Mouse (Mus musculus) colon, adult 2 months (tissue): ENCODE data around the gene Pak7. TPM values are rescaled to one million over a fixed set of nuclear protein-coding genes. Genes with fewer than 3 reads are reported as not detected.

Experiments used
- polyA plus RNA-seq: library from polyadenylated mRNA; depleted of rRNA; stranded (reverse); fragments of >200 nt; gene quantifications from 2 replicates; pipeline ENCODE4 v1.2.3, GENCODE M21; 2012; rRNA removed

The Pak7 gene
- polyA plus RNA-seq, result 0.02 TPM in 1 of 2 replicates, not detected in the other

GRCm38 (mm10) chr2:136387181-136388131 lies at the start of gene Pak7:
Gene Pak7 (minus strand): TSS chr2:136387967.

GRCm38 (mm10) chr2:136051688-136052289 lies 336.0 kb downstream of the Pak7 start, which contains the start of gene Lamp5:
Gene Lamp5 (plus strand): TSS chr2:136052239.

Other genes starting within 250 kb of the Pak7 start
- gene Ankef1, start 113.9 kb upstream of the Pak7 start, polyA plus RNA-seq, result 0.05 and 0.13 TPM in 2 replicates